Mouse (Mus musculus) brain, embryonic 14.5 days (tissue): ENCODE results near the gene Tbx3.

ENCODE experiments used
- CTCF ChIP-seq: fragments of 200-500 bp; IDR thresholded peaks from 2 replicates; pipeline ENCODE4 v1.5.1; 2012; ENCODE audit warnings: inconsistent platforms, mild to moderate bottlenecking, moderate library complexity, borderline replicate concordance; ENCODE audit not compliant: insufficient read depth, insufficient read length; ENCODE audit errors: extremely low read depth
- POLR2A ChIP-seq: fragments of 200-500 bp; IDR thresholded peaks from 2 replicates; pipeline ENCODE4 v1.6.1; 2012; ENCODE audit warnings: mild to moderate bottlenecking, inconsistent platforms, borderline replicate concordance; ENCODE audit not compliant: poor library complexity, insufficient read depth, insufficient read length, severe bottlenecking; ENCODE audit errors: extremely low read depth

GRCm38 (mm10) chr5:119638300-119638699 is 32.2 kb upstream of the Tbx3 start:
- TF ChIP-seq CTCF (no peak), POLR2A (no peak)
